Mouse (Mus musculus): ENCODE results near the gene Aspa.

Gene Aspa

DNA sequence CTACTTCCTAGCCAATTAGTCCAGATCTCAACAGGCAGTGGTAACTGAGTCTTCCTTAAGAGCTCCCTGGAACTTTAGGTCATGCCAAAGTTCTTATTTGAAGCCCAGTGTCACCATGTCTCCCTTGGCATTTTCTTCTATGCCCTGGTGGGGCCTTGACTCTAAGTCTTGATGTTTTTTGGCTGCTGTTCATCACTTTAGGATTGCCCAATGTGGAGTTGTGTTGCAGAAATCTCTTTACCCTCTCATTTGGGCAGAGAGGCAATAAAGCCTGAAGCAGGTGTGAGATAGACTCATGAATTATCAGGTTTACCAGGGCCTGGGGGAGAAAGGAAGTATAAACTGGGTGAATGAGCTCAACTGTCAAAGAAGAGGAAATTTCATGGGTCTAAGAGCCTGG is 70.7 kb downstream of the Aspa start:
- no peak for DNase-seq (ENCODE audit: low read depth in 2 of 2, low spot score in 2 of 2)

DNA sequence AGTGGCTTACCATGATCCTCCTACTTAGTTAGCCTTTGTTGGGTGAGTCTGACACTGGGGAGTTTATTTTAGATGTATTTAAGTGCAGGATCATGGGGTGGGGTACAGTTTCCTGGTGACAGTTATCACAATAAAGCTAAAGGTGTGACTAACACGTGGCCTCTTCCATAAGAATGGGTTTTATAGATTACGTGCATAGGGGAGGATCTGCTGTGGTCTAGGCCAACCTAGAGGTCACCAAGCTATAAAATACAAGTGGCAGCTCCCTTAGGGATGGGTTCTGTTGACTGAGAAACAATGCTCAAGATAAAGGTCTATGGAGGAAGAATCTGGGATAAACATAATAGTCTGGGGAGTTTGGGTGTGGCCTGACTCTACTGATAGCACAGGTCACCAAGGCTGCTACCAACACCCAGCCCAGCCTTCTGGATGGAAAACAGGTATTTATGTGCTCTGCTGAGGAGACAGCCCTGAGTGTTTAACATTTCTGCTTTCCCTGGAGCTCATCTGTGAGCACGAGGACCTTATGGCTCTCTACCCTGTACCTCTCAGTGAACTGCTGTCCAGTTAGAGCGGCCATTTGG is 71.9 kb downstream of the Aspa start:
- no peak for DNase-seq (ENCODE audit: low read depth in 2 of 2, low spot score in 2 of 2)
